Mouse (Mus musculus): ENCODE results near the gene Olfr666. TPM values are rescaled to one million over a fixed set of nuclear protein-coding genes. Genes with fewer than 3 reads are reported as not detected.
"Not testable (repeated sequence)": the region's sequence is repeated elsewhere in the genome, so short reads cannot be mapped to it uniquely, and the experiment has no call there.

The Olfr666 gene
- not detected in 2 replicates for polyA plus RNA-seq (2016; fragmentation: Nextera tagmentation; extraction: Ambion mirVana)

GRCm38 (mm10) chr7:104895852-104896251, at the start of gene Olfr666:
TSS of gene Olfr666 (minus strand) at chr7:104895952.
- no peak for DNase-seq (ENCODE audit: low spot score)
- Histone ChIP-seq H3K4me1 (no peaks in the 10 kb centered on the region), H3K27ac (no peak within 1 kb of the TSS), H3K4me3 (no peak within 1 kb of the TSS), H3K27me3 (ENCODE audit: low read depth, poor library complexity, severe bottlenecking) (no peaks in the 10 kb centered on the region), H3K9me3 (replicated peaks) (no peaks in the 10 kb centered on the region), H3K36me3 (no peaks in the 10 kb centered on the region)
- 82% methylated on average over 2 of the region's 2 CpGs for WGBS

- Histone ChIP-seq H3K9me3 (replicated peaks) (no peaks in the 10 kb centered on the region), H3K4me1 (no peaks in the 10 kb centered on the region), H3K27me3 (ENCODE audit: low read depth, poor library complexity, severe bottlenecking) (no peaks in the 10 kb centered on the region), H3K4me3 (no peak within 1 kb of the TSS), H3K27ac (no peak within 1 kb of the TSS), H3K36me3 (no peaks in the 10 kb centered on the region)
- WGBS, result 86% methylated on average over 1 of the region's 1 CpGs
- DNase-seq (ENCODE audit: low spot score), result no peak
Observed at GRCm38 (mm10) chr7:104933940-104934339, 38.2 kb upstream of the Olfr666 start, which contains the start of gene Olfr669. TSS of gene Olfr669 (plus strand) at chr7:104934240.

- no peak within 1 kb of the TSS for H3K4me3 ChIP-seq
- DNase-seq (ENCODE audit: low spot score), result no peak
- no peaks in the 10 kb centered on the region for H3K27me3 ChIP-seq (ENCODE audit: low read depth, poor library complexity, severe bottlenecking)
- H3K4me1 ChIP-seq, result no peaks in the 10 kb centered on the region
- H3K36me3 ChIP-seq, result no peaks in the 10 kb centered on the region
- no peaks in the 10 kb centered on the region for H3K9me3 ChIP-seq (replicated peaks)
- whole genome bisulfite sequencing, result 79% methylated on average over 1 of the region's 1 CpGs
- H3K27ac ChIP-seq, result no peak within 1 kb of the TSS
Observed at GRCm38 (mm10) chr7:104927957-104928356, 32.2 kb upstream of the Olfr666 start, which contains the start of gene Olfr668. TSS of gene Olfr668 (minus strand) at chr7:104928057.

GRCm38 (mm10) chr7:104921382-104921781, 25.6 kb upstream of the Olfr666 start, which contains the start of gene Olfr667:
TSS of gene Olfr667 (minus strand) at chr7:104921482.
- Histone ChIP-seq H3K4me1 (no peaks in the 10 kb centered on the region), H3K27me3 (ENCODE audit: low read depth, poor library complexity, severe bottlenecking) (no peaks in the 10 kb centered on the region), H3K36me3 (no peaks in the 10 kb centered on the region), H3K4me3 (no peak within 1 kb of the TSS), H3K27ac (no peak within 1 kb of the TSS), H3K9me3 (replicated peaks) (no peaks in the 10 kb centered on the region)
- 89% methylated on average over 1 of the region's 1 CpGs for WGBS
- no peak for DNase-seq (ENCODE audit: low spot score)

- Histone ChIP-seq H3K4me1 (no peaks in the 10 kb centered on the region), H3K27ac (no peak within 1 kb of the TSS), H3K36me3 (no peaks in the 10 kb centered on the region), H3K4me3 (no peak within 1 kb of the TSS), H3K27me3 (ENCODE audit: low read depth, poor library complexity, severe bottlenecking) (no peaks in the 10 kb centered on the region), H3K9me3 (replicated peaks) (no peaks in the 10 kb centered on the region)
- DNase-seq (ENCODE audit: low spot score), result no peak
- 68% methylated on average over 1 of the region's 1 CpGs for WGBS
Observed at GRCm38 (mm10) chr7:104877731-104878130, 18.0 kb downstream of the Olfr666 start, which contains the start of gene Olfr665. TSS of gene Olfr665 (plus strand) at chr7:104878031.

- Histone ChIP-seq H3K27me3 (ENCODE audit: low read depth, poor library complexity, severe bottlenecking) (no peaks in the 10 kb centered on the region), H3K27ac (no peak overlapping the region), H3K4me3 (no peak overlapping the region), H3K4me1 (no peaks in the 10 kb centered on the region), H3K9me3 (replicated peaks) (no peaks in the 10 kb centered on the region), H3K36me3 (no peaks in the 10 kb centered on the region)
- no peak for DNase-seq (ENCODE audit: low spot score)
- 83% methylated on average over 3 of the region's 3 CpGs for WGBS
Observed at GRCm38 (mm10) chr7:104861381-104861780, 34.4 kb downstream of the Olfr666 start.

- 74% methylated on average over 1 of the region's 1 CpGs for WGBS
- Histone ChIP-seq H3K9me3 (replicated peaks) (no peaks in the 10 kb centered on the region), H3K4me3 (no peak overlapping the region), H3K4me1 (no peaks in the 10 kb centered on the region), H3K36me3 (no peaks in the 10 kb centered on the region), H3K27me3 (ENCODE audit: low read depth, poor library complexity, severe bottlenecking) (no peaks in the 10 kb centered on the region), H3K27ac (no peak overlapping the region)
- no peak for DNase-seq (ENCODE audit: low spot score)
Observed at GRCm38 (mm10) chr7:104857683-104858082, 38.1 kb downstream of the Olfr666 start.

- not testable (repeated sequence) for H3K27me3 ChIP-seq (ENCODE audit: low read depth, poor library complexity, severe bottlenecking); H3K27ac ChIP-seq
- WGBS, result 81% methylated on average over 2 of the region's 2 CpGs
Observed at GRCm38 (mm10) chr7:104856709-104857108, 39.0 kb downstream of the Olfr666 start, which contains the start of gene Usp17la. TSS of gene Usp17la (plus strand) at chr7:104857009.

GRCm38 (mm10) chr7:104855248-104855750, 40.5 kb downstream of the Olfr666 start:
- 88% methylated on average over 3 of the region's 3 CpGs for WGBS
- Histone ChIP-seq H3K4me3 (no peak overlapping the region), H3K27me3 (ENCODE audit: low read depth, poor library complexity, severe bottlenecking) (no peaks in the 10 kb centered on the region), H3K4me1 (no peaks in the 10 kb centered on the region), H3K9me3 (replicated peaks) (no peaks in the 10 kb centered on the region), H3K36me3 (no peaks in the 10 kb centered on the region), H3K27ac (no peak overlapping the region)
- DNase-seq (ENCODE audit: low spot score), result no peak

More at GRCm38 (mm10) chr7:104856709-104857108, 39.0 kb downstream of the Olfr666 start, which contains the start of gene Usp17la:
- DNase-seq (ENCODE audit: low spot score); H3K4me1 ChIP-seq; H3K36me3 ChIP-seq; H3K4me3 ChIP-seq; H3K9me3 ChIP-seq (replicated peaks): not testable (repeated sequence)

- not testable (repeated sequence) for H3K27me3 ChIP-seq (ENCODE audit: low read depth, poor library complexity, severe bottlenecking); H3K4me3 ChIP-seq; DNase-seq (ENCODE audit: low spot score); H3K36me3 ChIP-seq; H3K9me3 ChIP-seq (replicated peaks); H3K4me1 ChIP-seq; H3K27ac ChIP-seq
- WGBS, result 63% methylated on average over 2 of the region's 2 CpGs
Observed at GRCm38 (mm10) chr7:104851546-104851945, 44.2 kb downstream of the Olfr666 start.

GRCm38 (mm10) chr7:104843731-104844287, 51.9 kb downstream of the Olfr666 start:
- Histone ChIP-seq H3K36me3 (no peaks in the 10 kb centered on the region), H3K27ac (no peak overlapping the region), H3K9me3 (replicated peaks) (no peaks in the 10 kb centered on the region), H3K4me3 (no peak overlapping the region), H3K4me1 (no peaks in the 10 kb centered on the region), H3K27me3 (ENCODE audit: low read depth, poor library complexity, severe bottlenecking) (no peaks in the 10 kb centered on the region)
- WGBS, result 84% methylated on average over 1 of the region's 1 CpGs
- no peak for DNase-seq (ENCODE audit: low spot score)

- no peak within 1 kb of the TSS for H3K27ac ChIP-seq
- H3K27me3 ChIP-seq (ENCODE audit: low read depth, poor library complexity, severe bottlenecking), result no peaks in the 10 kb centered on the region
- H3K36me3 ChIP-seq, result no peaks in the 10 kb centered on the region
- H3K4me1 ChIP-seq, result no peaks in the 10 kb centered on the region
- no peaks in the 10 kb centered on the region for H3K9me3 ChIP-seq (replicated peaks)
- 77% methylated on average over 1 of the region's 1 CpGs for WGBS
- no peak within 1 kb of the TSS for H3K4me3 ChIP-seq
- no peak for DNase-seq (ENCODE audit: low spot score)
Observed at GRCm38 (mm10) chr7:104842503-104842902, 53.2 kb downstream of the Olfr666 start, which contains the start of gene Usp17lb. TSS of gene Usp17lb (minus strand) at chr7:104842603.
